Mouse (Mus musculus): ENCODE results near the gene Orm1.

DNA sequence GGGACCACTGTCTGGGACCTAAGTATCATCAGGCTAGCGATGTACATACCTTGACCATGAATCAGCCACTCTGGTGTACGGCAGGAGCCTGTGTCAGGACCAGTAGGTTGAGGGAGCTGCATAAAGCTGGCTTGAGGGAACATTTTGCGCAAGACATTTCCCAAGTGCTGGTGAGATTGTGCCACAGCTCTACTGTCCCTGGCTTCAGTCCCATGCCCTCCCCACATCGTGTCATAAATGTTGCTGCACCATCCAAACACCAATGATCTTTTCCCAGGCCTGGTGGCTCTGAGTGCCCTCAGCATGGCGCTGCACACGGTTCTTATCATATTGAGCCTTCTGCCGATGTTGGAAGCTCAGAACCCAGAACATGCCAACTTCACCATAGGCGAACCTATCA lies at the start of gene Orm1:
- TF ChIP-seq TAL1 (IDR thresholded peaks at IDR 0.05; ENCODE audit: low read length) (no peak), HCFC1 (IDR thresholded peaks at IDR 0.05; ENCODE audit: low read depth, low read length) (no peak), USF1 (IDR thresholded peaks at IDR 0.05; ENCODE audit: low read depth, low read length) (no peak), SMC3 (IDR thresholded peaks at IDR 0.05; ENCODE audit: low read depth, low read length) (no peak), EP300 (IDR thresholded peaks at IDR 0.05; ENCODE audit: low read depth in 1 of 2, low read length in 2 of 2) (no peak), UBTF (IDR thresholded peaks at IDR 0.05; ENCODE audit: borderline replicate concordance, insufficient read depth, low read depth, low read length) (no peak), TCF12 (IDR thresholded peaks at IDR 0.05; ENCODE audit: low read depth, low read length) (no peak), POLR2A (IDR thresholded peaks at IDR 0.05; ENCODE audit: control insufficient read depth in 1 of 2, insufficient read depth in 1 of 2, low read depth in 1 of 2, low read length in 2 of 2, poor library complexity in 1 of 2) (no peak), MAX (IDR thresholded peaks at IDR 0.05; ENCODE audit: low read length) (no peak)
